Mouse (Mus musculus): ENCODE measurements at regions not wholly inside any gene's neighbourhood (a gene's known extent, or its start where the extent isn't known, plus 50 kb on each side); places are given as distances from the start of the nearest gene placed in this dataset.

DNA sequence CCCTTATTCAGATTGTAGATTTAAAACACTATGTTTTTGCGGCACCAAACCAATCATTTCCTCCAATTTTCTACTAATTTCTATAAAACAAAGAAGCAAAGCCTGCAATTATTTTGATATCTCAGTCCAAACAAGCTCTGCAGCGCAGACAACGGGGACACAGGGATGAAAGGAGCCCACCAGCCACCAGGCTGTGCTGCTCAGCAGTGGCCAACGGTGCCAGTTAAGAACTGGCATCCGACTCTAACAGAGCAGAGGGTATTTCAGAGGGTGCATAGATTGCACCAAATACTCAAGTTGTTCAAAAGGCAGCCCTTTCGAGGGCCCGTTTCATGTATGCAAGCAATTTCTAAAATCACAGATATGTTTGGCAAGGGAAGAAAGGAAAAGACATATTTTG lies 278.5 kb upstream of the Sash1 start:
- ATAC-seq (ENCODE audit: low FRiP score, low TSS enrichment), result no peak
- Histone ChIP-seq H3K4me1 (ENCODE audit: insufficient read depth, low read length) (no peaks in the 10 kb centered on the region), H3K4me3 (ENCODE audit: low read length) (no peak overlapping the region), H3K9me3 (ENCODE audit: low read length) (peaks cover 6% of the 10 kb centered on the region), H3K27me3 (ENCODE audit: insufficient read depth, low read length) (no peaks in the 10 kb centered on the region), H3K9ac (replicated peaks; ENCODE audit: low read length) (no peak overlapping the region), H3K27ac (ENCODE audit: low read length) (no peak overlapping the region), H3K36me3 (ENCODE audit: insufficient read depth, low read length) (no peaks in the 10 kb centered on the region), H3K4me2 (replicated peaks; ENCODE audit: low read depth, low read length) (no peak overlapping the region)
- 85% methylated on average over 7 of the region's 7 CpGs for WGBS

DNA sequence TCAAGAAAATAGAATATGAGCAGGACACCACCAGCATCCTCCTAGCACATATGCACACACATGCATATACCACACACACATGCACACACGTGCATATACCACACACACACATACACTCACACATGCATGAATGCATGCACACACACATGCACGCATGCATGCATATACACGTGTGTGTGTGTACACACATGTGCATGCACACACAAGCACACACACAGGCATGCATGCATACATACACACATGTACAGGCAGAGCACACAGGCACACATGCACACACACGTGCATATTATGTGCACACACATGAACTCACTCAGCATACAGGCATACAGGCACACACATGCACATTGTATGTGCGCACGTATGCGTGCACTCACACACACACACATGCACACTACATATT lies 275.7 kb upstream of the Sash1 start:
- Histone ChIP-seq H3K27me3 (ENCODE audit: insufficient read depth, low read length) (no peaks in the 10 kb centered on the region), H3K27ac (ENCODE audit: low read length) (no peak overlapping the region), H3K9ac (replicated peaks; ENCODE audit: low read length) (no peak overlapping the region), H3K4me1 (ENCODE audit: insufficient read depth, low read length) (no peaks in the 10 kb centered on the region), H3K4me2 (replicated peaks; ENCODE audit: low read depth, low read length) (no peak overlapping the region), H3K36me3 (ENCODE audit: insufficient read depth, low read length) (no peaks in the 10 kb centered on the region), H3K4me3 (ENCODE audit: low read length) (no peak overlapping the region), H3K9me3 (ENCODE audit: low read length) (no peaks in the 10 kb centered on the region; the same call in 1 of the 2 replicates)
- no peak for ATAC-seq (ENCODE audit: low FRiP score, low TSS enrichment)
- WGBS, result 94% methylated on average over 7 of the region's 7 CpGs

GRCm38 (mm10) chr10:9157299-9158215 lies 271.7 kb upstream of the Sash1 start:
- Histone ChIP-seq H3K36me3 (ENCODE audit: insufficient read depth, low read length) (no peaks in the 10 kb centered on the region), H3K4me2 (replicated peaks; ENCODE audit: low read depth, low read length) (no peak overlapping the region), H3K9me3 (ENCODE audit: low read length) (no peaks in the 10 kb centered on the region), H3K27me3 (ENCODE audit: insufficient read depth, low read length) (no peaks in the 10 kb centered on the region), H3K9ac (replicated peaks; ENCODE audit: low read length) (no peak overlapping the region), H3K4me3 (ENCODE audit: low read length) (no peak overlapping the region), H3K4me1 (ENCODE audit: insufficient read depth, low read length) (no peaks in the 10 kb centered on the region), H3K27ac (ENCODE audit: low read length) (no peak overlapping the region)
- no peak for ATAC-seq (ENCODE audit: low FRiP score, low TSS enrichment)
- 58% methylated on average over 10 of the region's 10 CpGs for WGBS

- 72% methylated on average over 2 of the region's 2 CpGs for WGBS
- Histone ChIP-seq H3K4me3 (ENCODE audit: low read length) (no peak overlapping the region), H3K27ac (ENCODE audit: low read length) (no peak overlapping the region), H3K9ac (replicated peaks; ENCODE audit: low read length) (no peak overlapping the region), H3K4me1 (ENCODE audit: insufficient read depth, low read length) (no peaks in the 10 kb centered on the region), H3K27me3 (ENCODE audit: insufficient read depth, low read length) (no peaks in the 10 kb centered on the region), H3K36me3 (ENCODE audit: insufficient read depth, low read length) (no peaks in the 10 kb centered on the region), H3K9me3 (ENCODE audit: low read length) (no peaks in the 10 kb centered on the region), H3K4me2 (replicated peaks; ENCODE audit: low read depth, low read length) (no peak overlapping the region)
- no peak for ATAC-seq (ENCODE audit: low FRiP score, low TSS enrichment)
These were observed 250.2 kb upstream of the Sash1 start for GRCm38 (mm10) chr10:9136099-9136498.

- Histone ChIP-seq H3K27ac (ENCODE audit: low read length) (no peak overlapping the region), H3K4me1 (ENCODE audit: insufficient read depth, low read length) (no peaks in the 10 kb centered on the region), H3K27me3 (ENCODE audit: insufficient read depth, low read length) (no peaks in the 10 kb centered on the region), H3K36me3 (ENCODE audit: insufficient read depth, low read length) (no peaks in the 10 kb centered on the region), H3K4me3 (ENCODE audit: low read length) (no peak overlapping the region), H3K4me2 (replicated peaks; ENCODE audit: low read depth, low read length) (no peak overlapping the region), H3K9ac (replicated peaks; ENCODE audit: low read length) (no peak overlapping the region), H3K9me3 (ENCODE audit: low read length) (no peaks in the 10 kb centered on the region)
- WGBS, result 56% methylated on average over 9 of the region's 9 CpGs
- ATAC-seq (ENCODE audit: low FRiP score, low TSS enrichment), result no peak
These were observed 248.6 kb upstream of the Sash1 start for GRCm38 (mm10) chr10:9134293-9135021.

DNA sequence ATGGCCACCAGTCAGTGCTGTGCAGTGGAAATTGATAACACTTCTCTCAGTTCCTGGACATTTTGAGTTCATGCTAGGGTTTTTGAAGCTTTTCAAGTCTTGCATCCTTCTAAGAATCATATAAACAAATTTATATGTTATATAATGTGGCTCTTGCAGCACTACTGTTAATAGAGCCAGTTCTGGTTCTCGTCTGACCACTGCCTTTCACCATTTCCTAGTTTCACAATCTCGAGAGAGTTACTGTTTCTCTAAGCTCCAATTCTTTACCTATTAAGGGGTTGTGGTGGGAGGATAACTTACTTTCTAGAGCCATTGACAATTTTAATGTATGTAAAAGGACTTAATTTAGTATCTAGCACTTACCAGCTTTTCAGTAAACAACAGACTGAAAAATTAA lies 244.2 kb upstream of the Sash1 start:
- no peaks in the 10 kb centered on the region for H3K4me1 ChIP-seq (ENCODE audit: insufficient read depth, low read length)
- H3K4me3 ChIP-seq (ENCODE audit: low read length), result no peak overlapping the region
- H3K36me3 ChIP-seq (ENCODE audit: insufficient read depth, low read length), result no peaks in the 10 kb centered on the region
- no peak for ATAC-seq (ENCODE audit: low FRiP score, low TSS enrichment)
- WGBS, result 87% methylated on average over 2 of the region's 2 CpGs
- no peaks in the 10 kb centered on the region for H3K9me3 ChIP-seq (ENCODE audit: low read length)
- H3K4me2 ChIP-seq (replicated peaks; ENCODE audit: low read depth, low read length), result no peak overlapping the region
- H3K27me3 ChIP-seq (ENCODE audit: insufficient read depth, low read length), result no peaks in the 10 kb centered on the region
- no peak overlapping the region for H3K9ac ChIP-seq (replicated peaks; ENCODE audit: low read length)
- no peak overlapping the region for H3K27ac ChIP-seq (ENCODE audit: low read length)

GRCm38 (mm10) chr10:9119249-9119648 lies 233.4 kb upstream of the Sash1 start:
- no peaks in the 10 kb centered on the region for H3K9me3 ChIP-seq (ENCODE audit: low read length)
- H3K36me3 ChIP-seq (ENCODE audit: insufficient read depth, low read length), result no peaks in the 10 kb centered on the region
- H3K27me3 ChIP-seq (ENCODE audit: insufficient read depth, low read length), result no peaks in the 10 kb centered on the region
- no peak overlapping the region for H3K27ac ChIP-seq (ENCODE audit: low read length)
- H3K9ac ChIP-seq (replicated peaks; ENCODE audit: low read length), result no peak overlapping the region
- H3K4me1 ChIP-seq (ENCODE audit: insufficient read depth, low read length), result 0 out of 2 replicates have a peak, but pooled peaks cover 5% of the 10 kb centered on the region
- peak; percentile 39; the same call in 1 of the 2 replicates for ATAC-seq (ENCODE audit: low FRiP score, low TSS enrichment)
- H3K4me3 ChIP-seq (ENCODE audit: low read length), result no peak overlapping the region
- 33% methylated on average over 4 of the region's 4 CpGs for WGBS
- no peak overlapping the region for H3K4me2 ChIP-seq (replicated peaks; ENCODE audit: low read depth, low read length)

- peak overlapping the region; percentile 36 for H3K4me3 ChIP-seq (ENCODE audit: low read length)
- H3K4me2 ChIP-seq (replicated peaks; ENCODE audit: low read depth, low read length), result peak overlapping the region; percentile 44
- H3K4me1 ChIP-seq (ENCODE audit: insufficient read depth, low read length), result 0 out of 2 replicates have a peak, but pooled peaks cover 5% of the 10 kb centered on the region
- 23% methylated on average over 14 of the region's 14 CpGs for WGBS
- peak; percentile 86 for ATAC-seq (ENCODE audit: low FRiP score, low TSS enrichment)
- H3K27me3 ChIP-seq (ENCODE audit: insufficient read depth, low read length), result no peaks in the 10 kb centered on the region
- H3K27ac ChIP-seq (ENCODE audit: low read length), result no peak overlapping the region
- no peaks in the 10 kb centered on the region for H3K36me3 ChIP-seq (ENCODE audit: insufficient read depth, low read length)
- H3K9me3 ChIP-seq (ENCODE audit: low read length), result no peaks in the 10 kb centered on the region
- no peak overlapping the region for H3K9ac ChIP-seq (replicated peaks; ENCODE audit: low read length)
These were observed 232.0 kb upstream of the Sash1 start for GRCm38 (mm10) chr10:9117648-9118551.

DNA sequence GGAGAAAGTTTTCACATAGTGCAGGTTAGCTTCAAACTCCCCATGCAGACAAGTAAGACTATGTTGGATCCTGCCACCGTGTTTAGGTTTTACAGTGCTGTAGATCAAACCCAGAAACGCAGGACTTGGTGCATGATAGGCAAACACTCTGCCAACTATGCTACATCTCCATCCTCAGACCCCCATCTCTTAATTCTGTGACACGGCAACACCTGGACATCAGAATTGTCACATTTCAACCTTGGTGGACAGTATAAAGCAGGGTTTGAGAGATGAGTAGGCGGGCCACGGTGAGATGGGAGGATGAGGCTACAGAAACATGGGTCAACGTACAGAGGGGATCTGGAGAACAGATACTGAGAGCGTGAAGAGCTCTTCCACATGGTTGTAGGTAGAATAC lies 231.3 kb upstream of the Sash1 start:
- H3K36me3 ChIP-seq (ENCODE audit: insufficient read depth, low read length), result no peaks in the 10 kb centered on the region
- ATAC-seq (ENCODE audit: low FRiP score, low TSS enrichment), result peak; percentile 24; the same call in 1 of the 2 replicates
- H3K4me3 ChIP-seq (ENCODE audit: low read length), result peak overlapping the region; percentile 36; the same call in 1 of the 2 replicates
- 94% methylated on average over 7 of the region's 7 CpGs for WGBS
- H3K4me2 ChIP-seq (replicated peaks; ENCODE audit: low read depth, low read length), result peak overlapping the region; percentile 44
- 0 out of 2 replicates have a peak, but pooled peaks cover 5% of the 10 kb centered on the region for H3K4me1 ChIP-seq (ENCODE audit: insufficient read depth, low read length)
- no peak overlapping the region for H3K9ac ChIP-seq (replicated peaks; ENCODE audit: low read length)
- no peak overlapping the region for H3K27ac ChIP-seq (ENCODE audit: low read length)
- no peaks in the 10 kb centered on the region for H3K27me3 ChIP-seq (ENCODE audit: insufficient read depth, low read length)
- H3K9me3 ChIP-seq (ENCODE audit: low read length), result no peaks in the 10 kb centered on the region

Measured in kidney, embryonic 16.5 days (tissue).